Mouse (Mus musculus): ENCODE results near the gene Klhl25. TPM values are rescaled to one million over a fixed set of nuclear protein-coding genes. Genes with fewer than 3 reads are reported as not detected.
A peak's percentile ranks its signal among the peaks of the same experiment; 100 is the strongest.
"Not testable (repeated sequence)": the region's sequence is repeated elsewhere in the genome, so short reads cannot be mapped to it uniquely, and the experiment has no call there.

Gene Klhl25
- polyA plus RNA-seq, 1 experiment from 2014 or later = 10.2 TPM

DNA sequence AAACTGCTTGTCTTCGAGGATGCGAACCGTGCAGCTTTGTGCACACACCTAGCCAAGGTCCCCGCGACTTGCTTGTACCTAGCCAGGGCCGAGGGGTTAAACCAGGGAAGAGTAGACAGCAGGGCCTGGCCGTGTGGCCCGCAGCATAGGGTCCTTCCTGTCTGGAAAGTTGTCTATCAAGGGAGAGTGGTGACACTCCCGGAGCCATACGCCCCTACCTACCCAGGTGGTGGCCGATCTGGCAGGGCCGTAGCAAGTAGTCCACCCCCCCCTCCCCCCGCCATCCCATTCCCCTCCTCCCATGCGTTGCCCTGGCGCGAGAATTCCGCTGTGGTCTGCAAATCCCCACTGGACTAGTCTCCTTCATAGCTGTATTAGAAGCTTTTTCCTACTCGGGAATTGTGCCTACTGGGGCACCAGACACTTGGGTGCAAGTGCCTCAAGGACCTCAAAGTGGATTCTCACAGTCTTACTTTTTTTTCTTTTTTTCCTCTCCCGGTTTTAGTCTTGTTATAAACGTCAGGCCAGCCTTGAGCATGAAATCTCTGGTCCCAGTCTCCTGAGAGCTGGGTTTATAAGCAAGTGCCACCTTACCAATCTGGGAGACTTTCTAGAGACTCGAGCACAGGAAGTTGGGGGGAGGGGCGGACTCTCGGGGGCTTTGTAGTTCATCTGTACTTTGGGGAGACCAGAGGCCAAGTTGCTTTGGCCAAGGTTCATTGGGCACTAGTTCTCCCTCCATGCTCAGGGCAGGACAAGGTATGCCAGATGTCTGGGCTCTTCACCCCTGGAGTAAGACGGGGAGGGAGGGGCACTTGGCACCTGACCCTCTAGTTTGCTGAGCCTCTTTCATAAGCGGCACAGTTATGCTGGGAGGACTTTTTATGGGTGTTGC, 913 bp downstream of the Klhl25 start:
- 1% methylated on average over 25 of the region's 25 CpGs for WGBS
- peak; percentile 60 for ATAC-seq
- Histone ChIP-seq H3K4me1 (replicated peaks) (peaks cover 20% of the 10 kb centered on the region), H3K27me3 (replicated peaks) (no peaks in the 10 kb centered on the region), H3K4me2 (replicated peaks) (peak overlapping the region; percentile 86), H3K4me3 (replicated peaks) (peak overlapping the region; percentile 93), H3K9ac (peak overlapping the region; percentile 90), H3K9me3 (no peaks in the 10 kb centered on the region), H3K27ac (peak overlapping the region; percentile 87; the same call in 1 of the 2 replicates), H3K36me3 (no peaks in the 10 kb centered on the region)

DNA sequence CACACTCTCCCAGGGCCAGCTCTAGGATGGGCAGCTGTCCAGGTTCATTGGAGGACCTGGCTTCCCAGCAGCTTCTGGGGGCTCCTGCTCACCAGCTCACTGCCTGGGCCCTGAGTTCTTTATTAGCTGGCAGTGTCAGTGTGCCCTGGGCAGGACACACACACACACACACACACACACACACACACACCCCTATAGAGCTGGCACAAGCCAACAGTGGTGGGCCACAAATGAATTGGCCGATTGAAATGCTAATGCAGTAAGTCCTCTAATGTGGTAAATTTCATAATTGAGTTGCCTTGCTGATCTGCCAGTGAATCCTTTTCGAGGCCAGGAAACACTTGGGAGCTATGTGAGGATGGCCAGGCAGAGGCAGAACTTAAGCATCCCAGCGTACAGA, 2.3 kb downstream of the Klhl25 start:
- H3K4me1 ChIP-seq (replicated peaks) = peaks cover 27% of the 10 kb centered on the region
- 91% methylated on average over 1 of the region's 3 CpGs for WGBS
- H3K9me3 ChIP-seq; H3K9ac ChIP-seq; H3K4me2 ChIP-seq (replicated peaks); H3K4me3 ChIP-seq (replicated peaks); H3K36me3 ChIP-seq; H3K27ac ChIP-seq; H3K27me3 ChIP-seq (replicated peaks); ATAC-seq: not testable (repeated sequence)

DNA sequence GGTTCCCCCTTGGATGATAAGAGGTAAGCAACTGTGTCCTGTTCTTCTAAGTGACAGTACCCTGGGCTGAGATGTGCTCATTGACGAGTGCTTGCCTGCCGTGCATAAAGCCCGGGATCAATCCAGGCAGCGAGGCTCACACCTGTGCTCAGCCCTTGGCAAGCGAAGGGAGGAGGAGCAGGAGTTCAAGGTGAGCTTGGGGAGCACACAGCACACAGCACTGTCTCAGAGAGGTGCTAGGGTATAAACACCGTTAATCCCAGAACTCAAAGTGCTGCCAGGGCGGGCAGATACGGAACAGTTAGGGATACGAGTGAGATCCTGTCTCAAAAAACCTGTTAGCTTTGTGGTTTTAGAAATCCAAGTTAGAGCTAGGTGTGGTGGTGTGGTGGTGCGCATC, 3.2 kb downstream of the Klhl25 start:
- WGBS = 88% methylated on average over 10 of the region's 10 CpGs

GRCm38 (mm10) chr7:75852363-75852762, 4.3 kb downstream of the Klhl25 start:
- Histone ChIP-seq H3K27ac (no peak overlapping the region), H3K27me3 (replicated peaks) (no peaks in the 10 kb centered on the region), H3K36me3 (no peaks in the 10 kb centered on the region), H3K4me3 (replicated peaks) (no peak overlapping the region), H3K9me3 (no peaks in the 10 kb centered on the region), H3K4me2 (replicated peaks) (no peak overlapping the region), H3K4me1 (replicated peaks) (peaks cover 27% of the 10 kb centered on the region), H3K9ac (no peak overlapping the region)
- 69% methylated on average over 4 of the region's 4 CpGs for WGBS
- no peak for ATAC-seq

More for the DNA sequence above, 3.2 kb downstream of the Klhl25 start:
- no peak overlapping the region for H3K4me3 ChIP-seq (replicated peaks)
- no peaks in the 10 kb centered on the region for H3K36me3 ChIP-seq
- ATAC-seq = no peak
- no peaks in the 10 kb centered on the region for H3K9me3 ChIP-seq
- no peak overlapping the region for H3K27ac ChIP-seq
- H3K4me2 ChIP-seq (replicated peaks) = no peak overlapping the region
- H3K9ac ChIP-seq = no peak overlapping the region
- no peaks in the 10 kb centered on the region for H3K27me3 ChIP-seq (replicated peaks)
- peaks cover 27% of the 10 kb centered on the region for H3K4me1 ChIP-seq (replicated peaks)

- no peaks in the 10 kb centered on the region for H3K27me3 ChIP-seq (replicated peaks)
- WGBS = 68% methylated on average over 8 of the region's 8 CpGs
- no peak overlapping the region for H3K4me2 ChIP-seq (replicated peaks)
- H3K4me3 ChIP-seq (replicated peaks) = no peak overlapping the region
- no peaks in the 10 kb centered on the region for H3K36me3 ChIP-seq
- H3K9ac ChIP-seq = no peak overlapping the region
- H3K27ac ChIP-seq = no peak overlapping the region
- peaks cover 27% of the 10 kb centered on the region for H3K4me1 ChIP-seq (replicated peaks)
- H3K9me3 ChIP-seq = no peaks in the 10 kb centered on the region
- no peak for ATAC-seq
Measured at GRCm38 (mm10) chr7:75853171-75853830, 5.2 kb downstream of the Klhl25 start.

- peaks cover 23% of the 10 kb centered on the region for H3K4me1 ChIP-seq (replicated peaks)
- H3K36me3 ChIP-seq = no peaks in the 10 kb centered on the region
- no peak for ATAC-seq
- no peak overlapping the region for H3K27ac ChIP-seq
- WGBS = 62% methylated on average over 6 of the region's 6 CpGs
- H3K9me3 ChIP-seq = no peaks in the 10 kb centered on the region
- no peak overlapping the region for H3K4me2 ChIP-seq (replicated peaks)
- H3K4me3 ChIP-seq (replicated peaks) = no peak overlapping the region
- no peak overlapping the region for H3K9ac ChIP-seq
- H3K27me3 ChIP-seq (replicated peaks) = no peaks in the 10 kb centered on the region
Measured at GRCm38 (mm10) chr7:75854231-75854925, 6.3 kb downstream of the Klhl25 start.

GRCm38 (mm10) chr7:75855028-75855427, 6.9 kb downstream of the Klhl25 start:
- Histone ChIP-seq H3K27me3 (replicated peaks) (no peaks in the 10 kb centered on the region), H3K36me3 (no peaks in the 10 kb centered on the region), H3K4me2 (replicated peaks) (no peak overlapping the region), H3K9ac (no peak overlapping the region), H3K4me3 (replicated peaks) (no peak overlapping the region), H3K4me1 (replicated peaks) (peaks cover 18% of the 10 kb centered on the region; the same call in 1 of the 2 replicates), H3K27ac (no peak overlapping the region), H3K9me3 (no peaks in the 10 kb centered on the region)
- ATAC-seq = no peak
- 73% methylated on average over 6 of the region's 6 CpGs for WGBS

GRCm38 (mm10) chr7:75856259-75856658, 8.1 kb downstream of the Klhl25 start:
- H3K4me3 ChIP-seq (replicated peaks) = no peak overlapping the region
- no peaks in the 10 kb centered on the region for H3K36me3 ChIP-seq
- no peak overlapping the region for H3K27ac ChIP-seq
- H3K9me3 ChIP-seq = no peaks in the 10 kb centered on the region
- no peak; the same call in 1 of the 2 replicates for ATAC-seq
- H3K4me2 ChIP-seq (replicated peaks) = no peak overlapping the region
- no peak overlapping the region for H3K9ac ChIP-seq
- 81% methylated on average over 11 of the region's 11 CpGs for whole genome bisulfite sequencing
- no peaks in the 10 kb centered on the region for H3K27me3 ChIP-seq (replicated peaks)
- H3K4me1 ChIP-seq (replicated peaks) = peaks cover 18% of the 10 kb centered on the region; the same call in 1 of the 2 replicates

DNA sequence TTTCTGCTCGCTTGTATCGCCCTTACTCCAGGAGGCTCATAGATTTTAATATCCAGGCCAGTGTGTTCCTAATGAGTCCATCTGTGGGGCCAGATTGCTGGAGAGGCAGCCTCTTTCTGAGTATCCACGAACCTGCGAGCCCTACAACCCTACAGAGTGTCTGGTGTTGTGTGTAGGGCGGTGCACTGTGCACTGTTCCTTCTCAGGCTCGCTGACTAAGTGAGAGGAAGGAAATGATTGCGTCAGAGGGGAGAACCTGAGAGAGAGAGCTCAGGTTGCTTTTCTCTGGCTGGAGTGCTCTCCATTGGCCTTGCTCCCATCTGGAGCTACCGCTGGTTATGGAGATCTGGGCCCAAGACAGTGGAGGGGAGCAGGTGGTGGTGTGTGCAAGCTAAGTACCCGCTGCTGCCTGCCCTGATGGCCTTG, 11.7 kb downstream of the Klhl25 start:
- 82% methylated on average over 9 of the region's 9 CpGs for WGBS
- Histone ChIP-seq H3K4me1 (replicated peaks) (peaks cover 2% of the 10 kb centered on the region; the same call in 1 of the 2 replicates), H3K9ac (no peak overlapping the region), H3K27me3 (replicated peaks) (no peaks in the 10 kb centered on the region), H3K4me3 (replicated peaks) (no peak overlapping the region), H3K27ac (no peak overlapping the region), H3K4me2 (replicated peaks) (no peak overlapping the region), H3K9me3 (no peaks in the 10 kb centered on the region), H3K36me3 (no peaks in the 10 kb centered on the region; the same call in 1 of the 2 replicates)
- no peak for ATAC-seq

- not testable (repeated sequence) for H3K4me1 ChIP-seq (replicated peaks); H3K27me3 ChIP-seq (replicated peaks); H3K27ac ChIP-seq; H3K4me3 ChIP-seq (replicated peaks); H3K9ac ChIP-seq; H3K4me2 ChIP-seq (replicated peaks); H3K9me3 ChIP-seq
- peaks cover 13% of the 10 kb centered on the region for H3K36me3 ChIP-seq
- 88% methylated on average over 7 of the region's 7 CpGs for WGBS
- 0 out of 2 replicates have a peak, but pooled peaks have one; percentile 44 for ATAC-seq
Measured at GRCm38 (mm10) chr7:75861638-75862426, 13.7 kb downstream of the Klhl25 start.

DNA sequence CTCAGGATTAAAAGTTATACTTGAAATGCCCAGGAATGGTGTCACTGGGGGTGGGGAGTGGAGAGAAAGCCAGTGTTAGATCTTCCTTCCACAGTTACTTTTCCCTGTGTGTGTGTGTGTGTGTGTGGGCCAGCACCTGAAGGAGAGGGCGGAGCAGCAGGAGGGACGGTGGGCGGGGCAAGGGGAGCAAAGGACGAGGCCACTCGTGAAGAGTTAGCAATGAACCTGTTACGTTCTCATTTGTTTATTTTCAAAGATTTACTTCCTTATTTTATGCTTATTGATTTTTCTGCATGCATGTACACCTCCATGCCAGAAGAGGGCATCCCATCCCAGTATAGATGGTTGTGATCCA, 14.3 kb downstream of the Klhl25 start:
- ATAC-seq; H3K9me3 ChIP-seq; H3K27me3 ChIP-seq (replicated peaks); H3K27ac ChIP-seq; H3K9ac ChIP-seq; H3K4me2 ChIP-seq (replicated peaks); H3K4me1 ChIP-seq (replicated peaks); H3K4me3 ChIP-seq (replicated peaks): not testable (repeated sequence)
- peaks cover 17% of the 10 kb centered on the region for H3K36me3 ChIP-seq
- 81% methylated on average over 6 of the region's 6 CpGs for WGBS

Measured in intestine, embryonic 15.5 days (tissue).